Mouse (Mus musculus) intestine, embryonic 15.5 days (tissue): ENCODE results near the gene Plcg1. TPM values are rescaled to one million over a fixed set of nuclear protein-coding genes. Genes with fewer than 3 reads are reported as not detected.

Source experiments
- ATAC-seq: fragments of 200-750 bp; cut with Nextera tagmentation; 2 replicates; pipeline ENCODE4 v1.8.0; 2017; ENCODE audit warnings: moderate TSS enrichment, moderate library complexity
- H3K27ac ChIP-seq: fragments of 300-500 bp; sonication (generic); 2 replicates; pipeline ENCODE4 v1.5.1; 2015; ENCODE audit warnings: mild to moderate bottlenecking, inconsistent platforms
- H3K27me3 ChIP-seq: fragments of 300-500 bp; sonication (generic); replicated peaks from 2 replicates; pipeline ENCODE4 v1.6.1; 2015; ENCODE audit warnings: inconsistent platforms
- H3K36me3 ChIP-seq: fragments of 300-500 bp; sonication (generic); 2 replicates; pipeline ENCODE4 v1.6.1; 2015; ENCODE audit warnings: inconsistent platforms
- H3K4me1 ChIP-seq: fragments of 300-500 bp; sonication (generic); replicated peaks from 2 replicates; pipeline ENCODE4 v1.6.1; 2015; ENCODE audit warnings: inconsistent platforms
- H3K4me2 ChIP-seq: fragments of 300-500 bp; sonication (generic); replicated peaks from 2 replicates; pipeline ENCODE4 v1.6.1; 2015; ENCODE audit warnings: mild to moderate bottlenecking, inconsistent platforms
- H3K4me3 ChIP-seq: fragments of 300-500 bp; sonication (generic); replicated peaks from 2 replicates; pipeline ENCODE4 v1.5.1; 2015; ENCODE audit warnings: inconsistent platforms
- H3K9ac ChIP-seq: fragments of 300-500 bp; sonication (generic); 2 replicates; pipeline ENCODE4 v1.6.1; 2015; ENCODE audit warnings: inconsistent platforms
- H3K9me3 ChIP-seq: fragments of 300-500 bp; sonication (generic); 2 replicates; pipeline ENCODE4 v1.6.1; 2016; ENCODE audit warnings: inconsistent platforms
- WGBS: fragments of 180-500 bp; shearing (Covaris S2); methylation state at CpG from one replicate; pipeline ENCODE4 v1.1.7; 2015; 5-methylcytosine and 5-hydroxymethylcytosine counted together
- polyA plus RNA-seq: library from polyadenylated mRNA; unstranded; fragments of >200 nt; fragmentation: Nextera tagmentation; extraction: Ambion mirVana; gene quantifications from 2 replicates; pipeline ENCODE4 v1.2.1, GENCODE M21; 2015

The Plcg1 gene
- polyA plus RNA-seq, 1 experiment from 2014 or later: 29.7 TPM

GRCm38 (mm10) chr2:160810802-160811201 is 79.7 kb downstream of the Plcg1 start:
- Histone ChIP-seq H3K9me3 (no peaks in the 10 kb centered on the region), H3K4me3 (no peak overlapping the region), H3K27ac (no peak overlapping the region), H3K4me1 (no peaks in the 10 kb centered on the region), H3K27me3 (no peaks in the 10 kb centered on the region), H3K9ac (no peak overlapping the region), H3K36me3 (no peaks in the 10 kb centered on the region), H3K4me2 (no peak overlapping the region)
- 75% methylated on average over 1 of the region's 1 CpGs for WGBS
- no peak for ATAC-seq

Other genes starting within 250 kb of the Plcg1 start
- gene Top1, start 85.4 kb upstream of the Plcg1 start, polyA plus RNA-seq: 61.5 and 65.3 TPM in 2 replicates
- gene Zhx3, start 141.7 kb downstream of the Plcg1 start, polyA plus RNA-seq: 7.8 and 8.0 TPM in 2 replicates
- gene Lpin3, start 149.4 kb downstream of the Plcg1 start, polyA plus RNA-seq: 7.6 and 9.7 TPM in 2 replicates
- 29.5 and 33.0 TPM in 2 replicates for gene Emilin3, start 181.0 kb downstream of the Plcg1 start, polyA plus RNA-seq